Mouse (Mus musculus) forebrain, embryonic 12.5 days (tissue): ENCODE measurements at regions not wholly inside any gene's neighbourhood (a gene's known extent, or its start where the extent isn't known, plus 50 kb on each side); places are given as distances from the start of the nearest gene placed in this dataset.
A peak's percentile ranks its signal among the peaks of the same experiment; 100 is the strongest.
"Not testable (repeated sequence)": the region's sequence is repeated elsewhere in the genome, so short reads cannot be mapped to it uniquely, and the experiment has no call there.

Experiments
- ATAC-seq: fragments of 200-750 bp; cut with Nextera tagmentation; 2 replicates; pipeline ENCODE4 v1.8.0; 2017; ENCODE audit warnings: moderate TSS enrichment; ENCODE audit not compliant: low FRiP score
- H3K27ac ChIP-seq: fragments of 300-500 bp; sonication (generic); 2 replicates; pipeline ENCODE4 v1.5.1; 2016; ENCODE audit warnings: mild to moderate bottlenecking
- H3K27me3 ChIP-seq: fragments of 300-500 bp; sonication (generic); 2 replicates; pipeline ENCODE4 v1.6.1; 2016; ENCODE audit warnings: mild to moderate bottlenecking
- H3K36me3 ChIP-seq: fragments of 300-500 bp; sonication (generic); replicated peaks from 2 replicates; pipeline ENCODE4 v1.6.1; 2016; ENCODE audit warnings: mild to moderate bottlenecking
- H3K4me1 ChIP-seq: fragments of 300-500 bp; sonication (generic); 2 replicates; pipeline ENCODE4 v1.6.1; 2016
- H3K4me2 ChIP-seq: fragments of 300-500 bp; sonication (generic); 2 replicates; pipeline ENCODE4 v1.6.1; 2016; ENCODE audit warnings: mild to moderate bottlenecking, moderate library complexity
- H3K4me3 ChIP-seq: fragments of 300-500 bp; sonication (generic); replicated peaks from 2 replicates; pipeline ENCODE4 v1.5.1; 2016; ENCODE audit warnings: mild to moderate bottlenecking
- H3K9ac ChIP-seq: fragments of 300-500 bp; sonication (generic); 2 replicates; pipeline ENCODE4 v1.6.1; 2016; ENCODE audit warnings: mild to moderate bottlenecking
- H3K9me3 ChIP-seq: fragments of 300-500 bp; sonication (generic); 2 replicates; pipeline ENCODE4 v1.6.1; 2016
- WGBS: fragments of 180-500 bp; shearing (Covaris S2); methylation state at CpG from one replicate; pipeline ENCODE4 v1.1.7; 2016; 5-methylcytosine and 5-hydroxymethylcytosine counted together

GRCm38 (mm10) chr10:23733679-23734078, 53.4 kb downstream of the Rps12 start:
- Histone ChIP-seq H3K27ac (no peak overlapping the region), H3K4me1 (peaks cover 6% of the 10 kb centered on the region), H3K36me3 (no peaks in the 10 kb centered on the region), H3K9ac (no peak overlapping the region), H3K9me3 (no peaks in the 10 kb centered on the region), H3K4me3 (no peak overlapping the region), H3K4me2 (no peak overlapping the region), H3K27me3 (no peaks in the 10 kb centered on the region)
- no peak for ATAC-seq
- WGBS = 4% methylated on average over 2 of the region's 2 CpGs

- 0 out of 2 replicates have a peak overlapping the region, but pooled peaks have one; percentile 8 for H3K4me3 ChIP-seq
- not testable (repeated sequence) for H3K4me2 ChIP-seq, H3K4me1 ChIP-seq, H3K27ac ChIP-seq, H3K9me3 ChIP-seq, H3K27me3 ChIP-seq, H3K36me3 ChIP-seq, ATAC-seq, H3K9ac ChIP-seq
- 86% methylated on average over 26 of the region's 28 CpGs for WGBS
Observed at GRCm38 (mm10) chr10:23725960-23726714, 60.9 kb downstream of the Rps12 start.

- H3K9me3 ChIP-seq = no peaks in the 10 kb centered on the region
- H3K27me3 ChIP-seq = no peaks in the 10 kb centered on the region
- peak; percentile 83 for ATAC-seq
- WGBS = 28% methylated on average over 7 of the region's 7 CpGs
- H3K4me3 ChIP-seq = no peak overlapping the region
- no peak overlapping the region for H3K9ac ChIP-seq
- peaks cover 7% of the 10 kb centered on the region for H3K4me1 ChIP-seq
- H3K4me2 ChIP-seq = no peak overlapping the region
- no peak overlapping the region for H3K27ac ChIP-seq
- H3K36me3 ChIP-seq = no peaks in the 10 kb centered on the region
Observed at GRCm38 (mm10) chr10:23718124-23718523, 69.0 kb downstream of the Rps12 start.

- H3K4me1 ChIP-seq = peaks cover 11% of the 10 kb centered on the region
- H3K9me3 ChIP-seq = no peaks in the 10 kb centered on the region
- ATAC-seq = no peak
- WGBS = 92% methylated on average over 10 of the region's 10 CpGs
- no peak overlapping the region for H3K27ac ChIP-seq
- no peak overlapping the region for H3K4me3 ChIP-seq
- H3K4me2 ChIP-seq = no peak overlapping the region
- H3K27me3 ChIP-seq = no peaks in the 10 kb centered on the region
- no peaks in the 10 kb centered on the region for H3K36me3 ChIP-seq
- H3K9ac ChIP-seq = no peak overlapping the region
Observed at GRCm38 (mm10) chr10:23715511-23715910, 71.6 kb downstream of the Rps12 start.

- no peaks in the 10 kb centered on the region for H3K9me3 ChIP-seq
- WGBS = 97% methylated on average over 7 of the region's 7 CpGs
- peaks cover 11% of the 10 kb centered on the region for H3K4me1 ChIP-seq
- H3K9ac ChIP-seq = no peak overlapping the region
- H3K27ac ChIP-seq = no peak overlapping the region
- no peak for ATAC-seq
- no peak overlapping the region for H3K4me3 ChIP-seq
- H3K27me3 ChIP-seq = no peaks in the 10 kb centered on the region
- no peak overlapping the region for H3K4me2 ChIP-seq
- no peaks in the 10 kb centered on the region for H3K36me3 ChIP-seq
Observed at GRCm38 (mm10) chr10:23715101-23715500, 72.0 kb downstream of the Rps12 start.

- no peak overlapping the region for H3K4me3 ChIP-seq
- H3K36me3 ChIP-seq = no peaks in the 10 kb centered on the region
- no peak overlapping the region for H3K4me2 ChIP-seq
- 85% methylated on average over 5 of the region's 5 CpGs for WGBS
- no peak for ATAC-seq
- H3K9ac ChIP-seq = no peak overlapping the region
- no peaks in the 10 kb centered on the region for H3K27me3 ChIP-seq
- no peak overlapping the region for H3K27ac ChIP-seq
- peaks cover 5% of the 10 kb centered on the region; the same call in 1 of the 2 replicates for H3K4me1 ChIP-seq
- no peaks in the 10 kb centered on the region for H3K9me3 ChIP-seq
Observed at GRCm38 (mm10) chr10:23712691-23713378, 74.2 kb downstream of the Rps12 start.

- no peak for ATAC-seq
- H3K4me3 ChIP-seq = no peak overlapping the region
- 70% methylated on average over 6 of the region's 6 CpGs for WGBS
- H3K27ac ChIP-seq = no peak overlapping the region
- H3K4me2 ChIP-seq = no peak overlapping the region
- no peaks in the 10 kb centered on the region for H3K36me3 ChIP-seq
- H3K27me3 ChIP-seq = no peaks in the 10 kb centered on the region
- no peak overlapping the region for H3K9ac ChIP-seq
- peaks cover 4% of the 10 kb centered on the region; the same call in 1 of the 2 replicates for H3K4me1 ChIP-seq
- H3K9me3 ChIP-seq = no peaks in the 10 kb centered on the region
Observed at GRCm38 (mm10) chr10:23711416-23712171, 75.5 kb downstream of the Rps12 start.

GRCm38 (mm10) chr10:23710999-23711398, 76.1 kb downstream of the Rps12 start:
- Histone ChIP-seq H3K9ac (no peak overlapping the region), H3K36me3 (no peaks in the 10 kb centered on the region), H3K27ac (no peak overlapping the region), H3K27me3 (no peaks in the 10 kb centered on the region), H3K4me1 (peaks cover 4% of the 10 kb centered on the region; the same call in 1 of the 2 replicates), H3K9me3 (no peaks in the 10 kb centered on the region), H3K4me2 (no peak overlapping the region), H3K4me3 (no peak overlapping the region)
- no peak for ATAC-seq
- 81% methylated on average over 6 of the region's 6 CpGs for WGBS

GRCm38 (mm10) chr10:23708261-23708660, 78.8 kb downstream of the Rps12 start:
- Histone ChIP-seq H3K27me3 (no peaks in the 10 kb centered on the region), H3K9ac (no peak overlapping the region), H3K4me2 (no peak overlapping the region), H3K36me3 (no peaks in the 10 kb centered on the region), H3K4me3 (no peak overlapping the region), H3K9me3 (no peaks in the 10 kb centered on the region), H3K4me1 (peaks cover 4% of the 10 kb centered on the region; the same call in 1 of the 2 replicates), H3K27ac (no peak overlapping the region)
- no peak for ATAC-seq
- 87% methylated on average over 8 of the region's 8 CpGs for WGBS

- Histone ChIP-seq H3K27ac (no peak overlapping the region), H3K4me3 (no peak overlapping the region), H3K36me3 (no peaks in the 10 kb centered on the region), H3K4me1 (peaks cover 4% of the 10 kb centered on the region; the same call in 1 of the 2 replicates), H3K4me2 (no peak overlapping the region), H3K9ac (no peak overlapping the region), H3K27me3 (no peaks in the 10 kb centered on the region), H3K9me3 (no peaks in the 10 kb centered on the region)
- ATAC-seq = no peak
- WGBS = 86% methylated on average over 3 of the region's 3 CpGs
Observed at GRCm38 (mm10) chr10:23707141-23707540, 79.9 kb downstream of the Rps12 start.

GRCm38 (mm10) chr10:23704048-23704447, 83.0 kb downstream of the Rps12 start:
- Histone ChIP-seq H3K4me3 (no peak overlapping the region), H3K27me3 (no peaks in the 10 kb centered on the region), H3K9ac (no peak overlapping the region), H3K4me1 (no peaks in the 10 kb centered on the region), H3K27ac (no peak overlapping the region), H3K36me3 (no peaks in the 10 kb centered on the region), H3K9me3 (no peaks in the 10 kb centered on the region), H3K4me2 (no peak overlapping the region)
- ATAC-seq = no peak
- 80% methylated on average over 1 of the region's 1 CpGs for WGBS

- WGBS = 89% methylated on average over 2 of the region's 2 CpGs
- no peak overlapping the region for H3K4me2 ChIP-seq
- no peak overlapping the region for H3K9ac ChIP-seq
- no peak for ATAC-seq
- H3K9me3 ChIP-seq = no peaks in the 10 kb centered on the region
- H3K4me1 ChIP-seq = no peaks in the 10 kb centered on the region
- H3K27ac ChIP-seq = no peak overlapping the region
- H3K36me3 ChIP-seq = no peaks in the 10 kb centered on the region
- no peaks in the 10 kb centered on the region for H3K27me3 ChIP-seq
- H3K4me3 ChIP-seq = no peak overlapping the region
Observed at GRCm38 (mm10) chr10:23691291-23691690, 95.8 kb downstream of the Rps12 start.
